Mouse (Mus musculus): Measurements from ENCODE around the gene Cct2.
A peak's percentile ranks its signal among the peaks of the same experiment; 100 is the strongest.

The Cct2 gene

DNA sequence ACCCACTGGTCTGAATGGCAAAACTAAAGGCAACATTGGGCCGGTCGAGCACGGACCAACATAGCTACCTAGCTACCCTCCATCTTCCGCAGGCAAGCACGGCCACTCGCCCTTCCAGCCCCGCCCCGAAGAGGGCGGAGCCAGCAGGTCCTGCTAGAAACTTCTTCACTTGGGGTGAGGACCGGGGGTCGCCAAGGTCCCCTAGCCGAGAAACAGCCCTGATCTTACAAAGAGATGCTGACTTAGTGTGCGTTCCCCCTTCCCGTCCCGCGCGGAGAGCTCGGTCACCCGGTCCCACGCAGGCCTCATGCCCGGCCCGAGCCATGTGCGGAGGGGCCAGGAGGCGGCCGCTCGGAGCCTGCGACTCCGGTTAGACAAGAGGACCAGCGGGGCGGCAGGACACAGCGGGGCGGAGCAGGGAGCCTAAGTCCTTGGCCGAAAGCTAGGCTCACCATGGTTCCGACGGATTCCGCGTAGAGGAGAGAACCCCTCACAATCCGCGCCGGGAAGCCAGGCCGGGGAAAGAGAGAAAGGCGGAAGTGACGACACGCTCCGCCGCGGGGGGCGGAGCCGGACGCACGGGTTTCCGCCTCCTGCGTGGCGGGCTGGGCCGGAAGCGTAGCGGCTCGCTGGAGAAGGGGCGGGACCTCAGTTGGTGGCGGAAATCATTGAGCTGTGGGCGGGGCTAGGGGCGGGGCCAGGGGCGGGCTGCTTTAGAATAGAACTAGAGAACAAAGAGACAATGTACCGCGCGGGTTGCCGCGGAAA is at the start of gene Cct2:
TSS of gene Cct2 (minus strand) at position 561 of the 768 bp plus-strand sequence.
- peak; percentile 99 for DNase-seq (ENCODE audit: low spot score)

DNA sequence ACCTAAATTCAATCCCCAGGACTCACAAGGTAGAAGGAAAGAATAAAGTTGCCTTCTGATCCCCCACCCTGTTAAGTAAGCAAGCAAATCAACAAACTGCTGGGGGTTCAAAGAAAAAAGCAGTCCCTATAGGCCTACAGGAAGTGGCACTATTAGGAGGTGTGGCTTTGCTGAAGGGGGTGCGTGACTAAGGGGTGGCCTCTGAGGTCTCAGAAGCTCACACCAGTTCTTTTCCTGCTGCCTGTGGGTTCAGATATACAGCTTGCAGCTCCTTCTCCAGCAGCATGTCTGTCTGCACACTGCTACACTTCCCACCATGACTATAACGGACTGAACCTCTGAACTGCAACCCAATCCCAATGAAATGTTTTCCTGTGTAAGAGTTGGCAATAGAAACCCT is 48.9 kb upstream of the Cct2 start:
- DNase-seq (ENCODE audit: low spot score) = no peak

DNA sequence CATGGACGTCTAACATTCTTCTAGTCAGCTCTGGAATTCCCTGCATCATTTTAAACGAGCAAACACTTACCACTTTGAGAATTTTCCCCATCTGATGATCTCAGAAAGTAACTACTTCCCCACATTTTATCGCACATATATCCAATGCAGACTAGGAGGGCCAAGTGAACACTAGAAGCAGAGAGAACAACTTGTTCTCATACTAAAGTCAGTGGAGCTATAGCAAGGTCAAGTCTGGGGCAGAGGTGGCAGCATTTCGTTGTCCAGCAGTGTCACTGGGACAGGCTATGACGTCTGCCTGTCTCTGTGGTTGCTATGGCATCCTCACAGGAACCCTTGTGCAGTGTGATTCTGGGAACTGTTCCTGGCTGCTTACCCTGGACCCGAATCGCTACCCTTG is 47.8 kb upstream of the Cct2 start:
- no peak for DNase-seq (ENCODE audit: low spot score)

DNA sequence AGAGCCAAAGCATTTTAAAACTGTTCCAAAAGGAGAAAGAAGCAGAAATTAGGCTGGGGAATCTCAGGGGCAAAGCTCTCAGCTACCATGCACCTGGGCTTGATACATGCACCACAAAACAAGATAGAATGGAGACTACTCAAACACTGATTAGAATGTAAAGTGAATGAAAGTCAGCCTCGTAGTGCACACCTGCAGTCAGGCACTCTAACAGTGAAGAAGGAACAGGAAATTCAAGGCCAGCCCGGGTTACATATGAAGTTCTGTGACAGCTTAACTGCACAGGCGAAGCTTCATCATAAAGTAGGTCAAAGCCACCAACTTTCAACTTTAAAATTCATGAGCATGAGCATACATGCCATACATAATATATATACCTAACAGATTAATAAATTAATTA is 46.7 kb upstream of the Cct2 start:
- DNase-seq (ENCODE audit: low spot score) = no peak

DNA sequence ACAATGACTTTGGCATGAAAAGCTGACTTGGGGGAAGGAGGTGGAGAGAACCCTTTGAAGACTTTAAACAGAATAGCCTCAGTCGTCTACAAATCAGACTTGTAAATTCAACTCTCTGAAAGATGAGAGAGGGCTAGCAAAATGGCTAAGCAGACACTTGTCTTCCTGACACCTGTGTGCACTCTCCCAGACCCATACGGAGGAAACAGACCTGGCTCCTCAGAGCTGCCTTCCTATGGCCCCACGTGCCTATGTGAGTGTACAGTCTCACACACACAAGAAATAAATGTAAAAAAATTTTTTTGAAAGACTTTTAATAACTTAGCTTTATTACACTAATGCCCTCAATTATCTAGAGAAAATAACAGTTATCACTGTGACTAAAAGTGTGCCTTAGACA is 43.1 kb upstream of the Cct2 start:
- no peak for DNase-seq (ENCODE audit: low spot score)

DNA sequence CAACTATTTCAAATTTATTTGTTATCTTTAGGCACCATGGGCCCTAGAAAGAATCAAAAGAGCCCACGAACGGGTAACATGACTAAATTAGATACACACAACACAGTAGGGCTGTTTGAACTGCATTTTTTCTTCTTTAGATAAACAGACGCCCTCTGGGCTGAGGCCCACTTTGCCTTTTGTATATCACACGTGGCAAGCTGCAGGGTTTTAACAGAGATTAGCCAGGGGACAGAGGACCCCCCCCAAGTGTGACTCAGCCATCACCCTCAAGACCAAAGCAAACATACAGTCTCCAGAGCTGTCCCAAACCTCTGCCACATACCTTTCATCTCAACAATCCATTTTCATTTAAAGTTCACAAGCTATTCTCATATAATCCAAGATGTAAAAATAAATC is 42.6 kb upstream of the Cct2 start:
- DNase-seq (ENCODE audit: low spot score) = peak; percentile 49

DNA sequence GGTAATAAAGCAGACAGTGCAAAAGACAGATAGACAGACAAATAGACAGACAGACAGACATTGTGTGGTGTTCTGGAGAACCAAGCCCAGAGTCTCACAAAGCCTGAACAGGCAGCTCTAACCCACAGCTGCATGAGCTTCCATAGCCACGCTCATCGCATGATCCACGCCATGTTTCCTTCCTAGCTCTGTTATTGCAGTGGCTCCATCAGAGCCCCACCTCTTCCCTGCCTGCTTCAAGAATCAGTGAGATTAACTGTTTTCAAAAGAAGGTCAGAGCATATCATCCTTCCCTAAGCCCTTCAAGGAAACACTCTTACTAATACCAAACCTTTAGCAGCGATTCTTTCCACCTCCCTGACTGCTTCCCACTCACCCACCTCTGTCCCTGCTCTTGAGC is 41.4 kb upstream of the Cct2 start:
- no peak for DNase-seq (ENCODE audit: low spot score)

DNA sequence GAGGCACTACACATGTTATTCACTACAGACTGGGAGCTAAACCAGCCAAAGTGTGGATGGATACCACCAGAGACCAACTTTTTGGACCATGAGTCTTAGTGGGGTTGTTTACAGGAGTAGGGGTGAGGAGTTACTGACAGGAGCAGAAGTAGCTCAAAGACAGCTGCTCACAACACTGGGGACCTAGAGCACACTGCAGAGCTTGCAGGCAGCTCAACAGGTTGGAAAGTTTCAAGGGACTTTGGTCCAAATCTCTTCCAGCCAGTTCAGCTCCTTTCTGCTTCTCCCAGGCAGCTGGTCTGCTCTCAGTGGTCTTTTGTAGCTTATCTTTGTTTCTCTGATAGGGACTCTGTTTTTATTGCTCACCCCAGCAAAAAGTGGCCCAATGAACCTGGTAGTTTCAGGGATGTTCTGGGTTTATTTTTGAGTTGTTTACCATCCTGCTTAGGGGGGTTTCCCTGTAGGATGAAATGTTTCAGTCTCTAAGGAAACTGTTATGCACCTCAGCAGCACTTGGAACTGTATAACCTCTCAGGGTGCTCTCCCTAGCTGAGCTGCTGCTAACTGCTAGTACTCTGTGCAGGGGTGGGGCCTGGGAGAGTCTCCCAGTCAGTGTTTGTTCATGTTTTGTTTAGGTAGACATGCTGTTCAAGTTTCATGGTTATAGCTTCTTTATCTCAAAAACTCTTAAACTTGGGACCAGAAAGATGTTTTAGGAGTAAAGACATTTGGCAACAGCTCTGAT is 40.4 kb upstream of the Cct2 start:
- peak; percentile 59 for DNase-seq (ENCODE audit: low spot score)

DNA sequence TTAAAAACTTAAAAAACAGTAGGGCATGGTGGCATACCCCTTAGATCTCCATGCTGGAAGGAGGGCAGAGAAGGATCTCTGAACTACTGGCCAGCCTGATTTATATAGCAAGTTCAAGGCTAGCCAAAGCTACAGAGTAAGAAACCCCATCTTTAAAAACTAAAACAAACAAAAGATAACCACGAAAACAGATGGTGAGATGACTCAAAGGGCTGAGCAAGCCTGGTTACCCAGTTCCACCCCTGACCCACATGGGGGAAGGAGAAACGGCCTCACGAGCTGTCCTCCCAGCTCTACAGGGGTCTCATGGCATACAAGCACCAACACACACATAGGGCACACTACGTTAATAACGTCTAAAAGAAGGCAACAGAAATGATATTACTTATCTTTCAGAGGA is 36.6 kb upstream of the Cct2 start:
- DNase-seq (ENCODE audit: low spot score) = no peak

DNA sequence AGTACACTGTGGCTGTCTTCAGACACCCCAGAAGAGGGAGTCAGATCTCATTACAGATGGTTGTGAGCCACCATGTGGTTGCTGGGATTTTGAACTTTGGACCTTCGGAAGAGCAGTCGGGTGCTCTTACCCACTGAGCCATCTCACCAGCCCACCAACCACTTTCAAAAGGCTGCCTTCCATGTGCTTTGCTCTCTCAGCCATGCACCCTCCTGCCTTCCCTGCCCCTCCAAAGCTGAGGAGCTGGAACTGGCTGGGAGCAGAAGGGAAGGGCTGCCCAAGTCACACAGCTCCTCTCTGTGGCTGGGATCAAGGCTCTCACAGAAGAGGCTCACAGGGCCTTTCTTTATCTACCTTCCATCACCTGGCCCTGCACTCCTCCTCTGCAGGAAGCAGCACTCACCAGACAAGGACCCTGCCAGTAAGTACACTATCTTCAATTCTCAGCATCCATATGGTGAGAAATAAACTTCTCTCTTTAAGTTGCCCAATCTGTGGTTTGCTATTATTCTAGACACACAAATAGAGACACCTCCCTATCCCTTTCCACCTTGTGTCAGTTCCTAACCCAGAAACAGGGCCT is 33.6 kb upstream of the Cct2 start:
- no peak for DNase-seq (ENCODE audit: low spot score)

DNA sequence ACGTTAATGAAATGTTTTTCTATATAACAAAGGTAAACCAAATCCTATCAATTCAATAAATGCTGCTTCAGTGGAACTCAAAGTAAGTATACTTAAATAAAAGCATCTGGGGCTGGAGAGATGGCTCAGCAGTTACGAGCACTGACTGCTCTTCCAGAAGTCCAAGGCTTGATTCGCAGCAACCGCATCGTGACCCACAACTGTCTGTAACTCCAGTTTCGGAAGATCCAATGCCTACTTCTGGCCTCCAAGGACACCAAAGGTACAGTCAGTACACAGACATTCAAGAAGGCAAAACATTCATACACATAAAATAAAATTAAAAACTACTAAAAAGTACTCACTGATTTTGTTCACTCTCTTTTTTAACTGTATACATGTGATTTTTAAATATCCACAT is 32.5 kb upstream of the Cct2 start:
- DNase-seq (ENCODE audit: low spot score) = no peak

DNA sequence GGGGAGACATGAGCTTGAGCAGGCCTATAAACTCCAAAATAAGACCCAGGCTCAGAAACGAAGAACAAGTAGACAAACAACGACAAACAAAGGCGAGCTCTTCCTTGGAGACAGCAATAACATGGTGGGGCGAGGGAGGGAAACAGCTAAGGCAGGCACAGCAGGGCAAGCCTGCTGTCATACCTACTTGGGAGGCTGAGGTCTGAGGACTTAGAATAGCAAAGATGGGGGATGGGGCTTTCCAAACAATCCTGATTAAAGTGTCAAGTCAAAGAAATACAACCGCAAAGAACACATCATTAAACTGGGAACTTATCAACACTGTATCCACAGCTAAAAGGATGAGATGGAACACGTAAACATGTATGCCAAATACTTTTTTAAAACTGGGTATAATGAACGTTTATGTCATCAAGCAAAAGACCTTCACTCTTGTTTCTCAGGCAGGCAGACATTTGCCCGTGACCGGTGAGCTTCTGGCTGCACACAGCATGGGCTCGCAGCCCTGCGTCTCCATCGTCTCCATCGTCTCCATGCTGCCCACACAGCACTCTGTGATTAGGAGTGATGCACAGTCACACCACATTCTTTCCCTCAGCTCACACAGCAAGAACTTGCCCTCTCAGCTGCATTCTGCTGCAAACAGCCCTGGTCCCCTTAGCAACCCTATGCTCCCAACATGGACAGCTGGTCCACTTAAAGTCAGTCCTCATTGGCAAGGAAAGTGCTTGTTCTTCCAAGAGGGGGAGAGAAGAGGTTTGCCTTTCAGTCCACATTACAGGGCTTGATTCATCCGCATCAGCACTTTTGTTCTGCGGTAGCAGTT is 31.1 kb upstream of the Cct2 start:
- DNase-seq (ENCODE audit: low spot score) = no peak

DNA sequence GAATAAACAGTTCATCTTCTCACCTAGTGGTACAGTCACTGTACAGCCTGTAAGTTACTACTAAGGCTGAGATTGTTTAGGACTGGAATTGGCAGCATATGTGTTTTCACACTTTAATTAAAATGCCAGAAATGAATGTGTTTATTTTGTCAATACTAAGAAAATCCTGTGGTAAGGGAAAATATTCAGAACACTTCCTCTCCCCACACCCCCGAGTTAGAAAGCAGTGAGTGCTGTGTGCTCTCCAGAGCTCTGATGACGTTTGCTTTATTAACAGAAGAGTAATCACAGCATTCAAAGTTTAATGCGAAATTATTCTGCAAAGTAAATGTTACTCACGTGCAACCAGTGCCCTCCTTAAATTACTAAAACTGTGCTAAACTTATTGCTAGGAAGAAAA is 26.0 kb upstream of the Cct2 start:
- no peak for DNase-seq (ENCODE audit: low spot score)

DNA sequence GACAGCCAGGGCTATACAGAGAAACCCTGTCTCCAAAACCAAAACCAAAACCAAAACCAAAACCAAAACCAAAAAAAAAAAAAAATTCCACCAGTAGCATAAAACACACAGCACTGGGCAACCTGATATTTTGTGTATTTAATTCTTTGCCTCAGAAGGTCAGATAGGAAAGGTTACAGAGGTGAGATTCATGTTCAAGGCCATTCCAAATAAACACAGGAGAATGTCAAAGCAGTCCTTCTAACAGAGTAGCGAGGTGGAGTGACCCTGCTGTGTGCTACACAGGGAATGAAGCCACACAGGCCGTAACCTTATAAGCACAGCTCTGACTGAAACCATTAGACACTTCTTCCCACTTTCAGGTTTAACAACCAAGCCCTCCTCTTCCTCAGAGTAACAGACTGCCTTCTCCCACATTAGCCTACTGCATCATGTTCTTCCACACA is 18.3 kb upstream of the Cct2 start:
- DNase-seq (ENCODE audit: low spot score) = no peak

DNA sequence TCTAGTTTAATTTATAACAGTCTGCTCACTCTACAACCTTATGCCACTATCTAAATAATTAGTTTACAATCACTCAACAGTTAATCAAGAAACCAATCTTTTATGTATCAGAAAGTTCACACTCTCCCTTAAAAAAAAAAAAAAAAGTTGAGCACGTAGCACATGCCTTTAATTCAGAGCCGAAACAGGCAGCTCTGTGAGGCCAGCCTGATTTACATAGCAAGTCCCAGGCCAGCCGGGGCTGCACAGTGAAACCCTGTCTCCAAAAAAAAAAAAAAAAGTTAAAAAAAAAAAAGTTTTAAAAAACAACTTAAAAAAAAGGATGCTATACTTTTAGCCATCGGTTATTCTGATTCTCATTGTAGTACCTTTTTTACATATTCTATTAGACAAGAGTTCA is 17.7 kb upstream of the Cct2 start:
- DNase-seq (ENCODE audit: low spot score) = no peak

DNA sequence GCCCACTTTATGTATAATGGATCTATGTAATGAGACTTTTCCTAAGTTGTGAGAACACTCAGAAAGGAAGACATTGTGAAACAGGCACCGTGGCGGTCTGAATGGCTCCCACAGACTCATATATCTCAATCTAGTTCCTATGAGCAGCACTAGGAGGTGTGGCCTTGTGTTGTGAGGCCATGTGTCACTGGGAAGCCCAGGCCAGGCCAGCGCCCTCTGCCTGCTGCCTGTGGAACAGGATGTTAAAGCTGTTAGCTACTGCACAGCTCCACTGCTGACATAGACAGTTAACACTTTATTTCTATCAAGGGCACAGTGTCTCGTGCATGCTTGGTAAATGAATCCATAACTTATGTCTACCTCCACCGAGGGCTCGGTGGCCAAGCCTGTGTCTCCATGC is 14.7 kb upstream of the Cct2 start:
- DNase-seq (ENCODE audit: low spot score) = no peak

DNA sequence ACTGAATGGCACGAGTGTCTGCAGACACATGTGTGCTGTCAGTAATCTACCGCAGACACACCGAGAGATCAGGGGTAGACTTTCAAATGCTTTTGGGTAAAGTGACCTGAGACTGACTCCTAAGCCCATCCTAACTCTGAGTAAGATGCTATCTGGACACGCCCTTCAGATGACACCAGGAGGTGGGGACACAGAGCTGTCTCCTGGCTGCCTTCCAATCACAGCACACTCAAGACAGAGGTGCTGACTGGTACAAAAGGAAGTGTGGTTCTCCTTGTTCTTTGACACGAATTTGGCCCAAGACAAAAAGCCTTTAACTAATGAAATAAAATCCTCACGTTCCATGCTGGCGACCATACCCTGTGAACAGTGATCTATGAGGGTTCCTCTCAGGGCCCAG is 9.6 kb upstream of the Cct2 start:
- DNase-seq (ENCODE audit: low spot score) = no peak

DNA sequence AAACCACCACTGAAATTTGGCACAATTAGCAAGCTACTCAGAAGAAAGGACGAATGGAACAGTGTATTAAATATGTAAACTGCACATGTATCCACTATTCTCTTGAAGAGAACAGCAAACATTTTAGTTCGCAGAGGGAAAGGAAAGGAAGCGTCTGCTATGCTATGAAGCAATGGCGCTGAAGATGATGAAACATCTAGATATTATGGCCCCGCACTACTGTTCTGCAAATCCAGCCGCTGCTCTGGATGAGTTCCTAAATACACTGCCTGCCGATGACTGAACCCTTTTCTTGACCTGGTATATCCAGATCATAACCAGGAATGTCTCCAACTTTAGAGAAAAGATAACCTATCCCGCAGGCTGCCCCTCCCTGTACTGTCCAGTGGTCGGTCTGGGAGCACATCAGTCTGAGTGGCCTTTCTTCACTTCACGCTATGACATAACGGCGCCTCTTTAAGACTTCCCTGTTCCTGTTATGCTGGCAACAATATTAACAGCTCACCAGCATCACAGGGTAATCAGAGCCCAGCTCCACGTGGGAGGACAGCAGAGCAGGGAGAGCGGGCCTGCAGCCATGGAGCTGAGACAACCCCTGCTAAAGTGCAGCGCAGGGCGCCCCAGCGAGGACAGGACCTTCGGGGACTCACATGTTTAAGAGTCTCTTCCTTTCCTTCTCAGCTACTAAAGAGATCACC is 8.7 kb upstream of the Cct2 start:
- no peak for DNase-seq (ENCODE audit: low spot score)

DNA sequence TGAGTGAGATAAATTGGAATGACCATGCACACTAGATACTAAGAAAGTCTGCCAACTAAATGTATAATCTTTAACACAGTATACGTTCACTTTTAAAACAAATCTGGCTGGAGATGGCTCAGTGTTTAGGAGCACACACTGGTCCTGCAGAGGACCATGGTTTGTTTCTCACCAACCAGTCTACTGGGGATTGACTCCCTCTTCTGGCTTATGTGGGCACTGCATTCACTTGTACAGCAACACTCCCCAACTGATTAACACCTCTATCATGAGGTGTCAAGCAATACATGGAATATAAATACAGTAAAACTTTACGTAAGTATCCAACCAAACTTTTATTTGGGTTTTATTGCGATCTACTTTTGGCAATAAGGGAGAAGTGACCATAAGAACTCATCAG is 5.5 kb upstream of the Cct2 start:
- no peak for DNase-seq (ENCODE audit: low spot score)

DNA sequence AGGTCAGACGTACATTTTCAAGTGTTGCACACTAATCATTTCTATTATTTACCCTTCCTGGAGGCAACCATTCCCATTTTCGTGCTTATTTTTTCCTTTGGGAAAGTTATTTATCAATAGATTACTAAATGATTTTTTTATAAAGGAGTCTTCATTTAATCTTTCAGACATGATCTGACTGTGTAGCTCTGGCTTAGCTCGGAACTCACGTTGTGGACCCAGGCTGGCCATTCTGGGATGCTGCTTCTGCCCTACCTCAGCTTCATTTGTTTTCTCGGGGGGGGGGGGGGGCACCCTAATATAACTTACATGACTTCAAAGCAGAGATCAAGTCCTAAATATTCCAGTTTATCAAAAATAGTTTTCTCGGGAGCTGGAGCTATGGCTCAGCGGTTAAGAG is 462 bp upstream of the Cct2 start:
- DNase-seq (ENCODE audit: low spot score) = no peak

DNA sequence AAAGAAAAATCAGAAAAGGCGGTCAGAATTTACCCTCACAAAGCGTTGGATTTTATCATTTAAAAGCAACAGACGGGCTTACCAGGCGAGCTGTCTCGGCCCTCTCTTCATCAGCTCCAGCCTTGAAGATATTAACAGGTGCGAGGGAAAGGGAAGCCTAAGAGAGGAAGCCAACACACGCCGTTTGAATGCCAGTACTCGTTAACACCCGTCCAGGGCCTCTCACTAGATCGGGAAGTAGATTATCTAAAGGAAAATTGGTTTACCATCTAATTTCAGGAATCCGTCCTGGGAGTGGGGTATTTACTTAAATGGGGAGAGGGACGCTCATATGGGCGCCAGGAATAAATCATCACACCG is 740 bp downstream of the Cct2 start:
- DNase-seq (ENCODE audit: low spot score) = peak; percentile 24

DNA sequence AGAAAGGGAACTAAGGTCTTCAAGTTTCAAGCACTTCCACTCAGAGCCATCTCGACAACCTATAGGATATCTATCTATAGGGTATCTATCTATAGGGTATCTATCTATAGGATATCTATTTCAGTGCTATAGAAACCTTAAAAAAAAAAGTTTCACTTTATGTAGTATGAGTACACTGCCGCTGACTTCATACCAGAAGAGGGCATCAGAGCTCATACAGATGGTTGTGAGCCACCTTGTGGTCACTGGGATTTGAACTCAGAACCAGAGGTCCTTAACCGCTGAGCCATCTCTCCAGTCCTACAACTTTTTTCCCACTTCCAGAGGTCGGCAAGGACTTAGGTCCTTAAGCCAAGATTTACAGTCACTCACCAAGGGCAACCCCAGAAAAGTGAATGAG is 7.9 kb downstream of the Cct2 start:
- no peak for DNase-seq (ENCODE audit: low spot score)

Data from yolk sac, embryonic 10.5 days (tissue).